Mouse (Mus musculus) forebrain, embryonic 16.5 days (tissue): ENCODE measurements around the gene Umod. TPM values are rescaled to one million over a fixed set of nuclear protein-coding genes. Genes with fewer than 3 reads are reported as not detected.

ENCODE experiments used
- ATAC-seq: fragments of 200-750 bp; cut with Nextera tagmentation; 2 replicates; pipeline ENCODE4 v1.8.0; 2017; ENCODE audit warnings: mild to moderate bottlenecking, moderate library complexity
- H3K27ac ChIP-seq: fragments of 300-500 bp; sonication (generic); 2 replicates; pipeline ENCODE4 v1.5.1; 2014; ENCODE audit warnings: low read length, control low read depth
- H3K27me3 ChIP-seq: fragments of 300-500 bp; sonication (generic); replicated peaks from 2 replicates; pipeline ENCODE4 v1.6.1; 2014; ENCODE audit warnings: low read length; ENCODE audit not compliant: control insufficient read depth, insufficient read depth
- H3K36me3 ChIP-seq: fragments of 300-500 bp; sonication (generic); 2 replicates; pipeline ENCODE4 v1.6.1; 2014; ENCODE audit not compliant: control insufficient read depth, insufficient read depth
- H3K4me1 ChIP-seq: fragments of 300-500 bp; sonication (generic); replicated peaks from 2 replicates; pipeline ENCODE4 v1.6.1; 2014; ENCODE audit warnings: low read length; ENCODE audit not compliant: control insufficient read depth, insufficient read depth
- H3K4me2 ChIP-seq: fragments of 300-500 bp; sonication (generic); 2 replicates; pipeline ENCODE4 v1.6.1; 2014; ENCODE audit warnings: mild to moderate bottlenecking, low read length, control low read depth
- H3K4me3 ChIP-seq: fragments of 300-500 bp; sonication (generic); replicated peaks from 2 replicates; pipeline ENCODE4 v1.5.1; 2014; ENCODE audit warnings: mild to moderate bottlenecking, low read length, control low read depth
- H3K9ac ChIP-seq: fragments of 300-500 bp; sonication (generic); replicated peaks from 2 replicates; pipeline ENCODE4 v1.6.1; 2014; ENCODE audit warnings: low read depth, low read length, control low read depth
- H3K9me3 ChIP-seq: fragments of 300-500 bp; sonication (generic); 2 replicates; pipeline ENCODE4 v1.6.1; 2016; ENCODE audit warnings: low read length; ENCODE audit not compliant: control insufficient read depth
- WGBS: fragments of 180-500 bp; shearing (Covaris S2); extraction: QIAGEN DNeasy Blood & Tissue Kit; methylation state at CpG from one replicate; pipeline ENCODE4 v1.1.7; 2014; 5-methylcytosine and 5-hydroxymethylcytosine counted together
- polyA plus RNA-seq: library from polyadenylated mRNA; unstranded; fragments of >200 nt; fragmentation: Nextera tagmentation; extraction: Ambion mirVana; gene quantifications from 2 replicates; pipeline ENCODE4 v1.2.1, GENCODE M21; 2015

Umod gene
- polyA plus RNA-seq, 1 experiment from 2014 or later, result not detected

- Histone ChIP-seq H3K4me2 (no peak within 1 kb of the TSS), H3K27me3 (no peaks in the 10 kb centered on the region), H3K27ac (no peak within 1 kb of the TSS), H3K4me3 (no peak within 1 kb of the TSS), H3K9ac (no peak within 1 kb of the TSS), H3K36me3 (no peaks in the 10 kb centered on the region), H3K9me3 (no peaks in the 10 kb centered on the region), H3K4me1 (no peaks in the 10 kb centered on the region)
- 73% methylated on average over 5 of the region's 5 CpGs for WGBS
- ATAC-seq, result no peak
These were observed 40.1 kb upstream of the Umod start, which contains the start of gene Acsm5 for GRCm38 (mm10) chr7:119519163-119519562. Gene Acsm5 (plus strand): TSS chr7:119519463.

- Histone ChIP-seq H3K27ac (no peak overlapping the region), H3K27me3 (no peaks in the 10 kb centered on the region), H3K36me3 (no peaks in the 10 kb centered on the region), H3K4me1 (no peaks in the 10 kb centered on the region), H3K9ac (no peak overlapping the region), H3K4me2 (no peak overlapping the region), H3K4me3 (no peak overlapping the region), H3K9me3 (no peaks in the 10 kb centered on the region)
- 76% methylated on average over 7 of the region's 7 CpGs for WGBS
- ATAC-seq, result no peak
These were observed 37.1 kb upstream of the Umod start for GRCm38 (mm10) chr7:119516272-119516558.

DNA sequence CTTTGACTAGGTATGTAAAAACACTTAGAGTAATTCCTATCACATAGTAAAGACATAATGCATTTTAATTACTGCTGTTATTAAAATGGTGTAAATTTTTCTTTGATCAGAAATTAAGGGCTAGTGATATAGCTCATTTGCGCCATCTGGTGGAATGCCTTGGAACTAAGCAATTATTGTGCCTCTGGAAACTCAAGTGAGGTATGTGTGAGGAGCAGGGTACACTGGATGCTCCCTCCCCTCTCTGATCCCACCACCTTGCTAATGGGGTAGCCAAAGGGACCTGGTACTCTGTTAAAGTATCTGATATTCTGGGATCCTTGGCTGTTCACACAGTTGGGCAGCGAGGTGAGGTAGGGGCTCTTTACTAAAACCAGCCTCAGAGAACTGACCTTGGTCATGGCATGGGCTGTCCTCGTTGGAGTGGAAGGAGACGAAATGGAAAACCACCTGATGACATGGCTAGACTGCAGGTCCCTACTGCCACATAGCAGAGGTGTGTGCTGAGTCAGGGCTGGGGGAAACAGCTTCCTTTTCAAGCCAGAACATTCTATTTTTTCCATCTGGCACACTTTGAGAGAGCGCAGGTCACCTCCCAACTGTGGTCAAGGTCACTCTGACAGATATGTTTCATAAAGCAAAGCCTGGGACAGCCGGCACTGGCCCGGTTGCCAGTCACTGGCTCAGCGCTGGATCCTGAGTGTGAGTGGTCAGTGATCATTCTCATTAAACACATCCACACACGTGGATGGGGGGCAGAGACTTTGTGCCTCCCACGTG is 36.6 kb upstream of the Umod start:
- Histone ChIP-seq H3K4me3 (no peak overlapping the region), H3K9me3 (no peaks in the 10 kb centered on the region), H3K9ac (no peak overlapping the region), H3K4me2 (no peak overlapping the region), H3K4me1 (no peaks in the 10 kb centered on the region), H3K27me3 (no peaks in the 10 kb centered on the region), H3K27ac (no peak overlapping the region), H3K36me3 (no peaks in the 10 kb centered on the region)
- peak; percentile 43; the same call in 1 of the 2 replicates for ATAC-seq
- WGBS, result 68% methylated on average over 10 of the region's 10 CpGs

- Histone ChIP-seq H3K27me3 (no peaks in the 10 kb centered on the region), H3K9me3 (no peaks in the 10 kb centered on the region), H3K4me2 (no peak overlapping the region), H3K36me3 (no peaks in the 10 kb centered on the region), H3K4me1 (no peaks in the 10 kb centered on the region), H3K9ac (no peak overlapping the region), H3K27ac (no peak overlapping the region), H3K4me3 (no peak overlapping the region)
- ATAC-seq, result no peak
- WGBS, result 22% methylated on average over 7 of the region's 7 CpGs
These were observed 34.0 kb upstream of the Umod start for GRCm38 (mm10) chr7:119513056-119513455.

DNA sequence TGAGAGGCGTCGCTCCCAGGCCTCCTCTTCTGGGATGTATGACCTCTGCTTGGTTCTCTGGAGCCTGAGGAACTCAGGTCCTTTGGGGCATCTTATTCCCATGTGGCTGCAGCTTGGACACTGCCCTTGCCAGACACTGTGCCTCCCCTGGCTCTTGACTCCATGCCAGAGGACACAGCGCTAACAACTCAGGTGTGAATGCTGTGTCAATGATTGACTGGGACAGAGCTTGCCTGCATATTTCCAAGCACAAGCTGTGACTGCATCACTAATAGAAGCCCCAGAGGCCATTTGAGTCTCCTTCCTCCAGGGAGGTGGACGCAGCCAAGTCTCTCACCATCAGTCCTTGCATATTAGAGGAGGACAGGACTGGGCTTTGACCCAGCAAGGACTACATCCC is 32.1 kb upstream of the Umod start:
- no peak overlapping the region for H3K9ac ChIP-seq
- H3K4me2 ChIP-seq, result no peak overlapping the region
- H3K27me3 ChIP-seq, result no peaks in the 10 kb centered on the region
- no peaks in the 10 kb centered on the region for H3K36me3 ChIP-seq
- no peaks in the 10 kb centered on the region for H3K4me1 ChIP-seq
- H3K9me3 ChIP-seq, result no peaks in the 10 kb centered on the region
- 84% methylated on average over 4 of the region's 4 CpGs for WGBS
- H3K27ac ChIP-seq, result no peak overlapping the region
- no peak for ATAC-seq
- no peak overlapping the region for H3K4me3 ChIP-seq

DNA sequence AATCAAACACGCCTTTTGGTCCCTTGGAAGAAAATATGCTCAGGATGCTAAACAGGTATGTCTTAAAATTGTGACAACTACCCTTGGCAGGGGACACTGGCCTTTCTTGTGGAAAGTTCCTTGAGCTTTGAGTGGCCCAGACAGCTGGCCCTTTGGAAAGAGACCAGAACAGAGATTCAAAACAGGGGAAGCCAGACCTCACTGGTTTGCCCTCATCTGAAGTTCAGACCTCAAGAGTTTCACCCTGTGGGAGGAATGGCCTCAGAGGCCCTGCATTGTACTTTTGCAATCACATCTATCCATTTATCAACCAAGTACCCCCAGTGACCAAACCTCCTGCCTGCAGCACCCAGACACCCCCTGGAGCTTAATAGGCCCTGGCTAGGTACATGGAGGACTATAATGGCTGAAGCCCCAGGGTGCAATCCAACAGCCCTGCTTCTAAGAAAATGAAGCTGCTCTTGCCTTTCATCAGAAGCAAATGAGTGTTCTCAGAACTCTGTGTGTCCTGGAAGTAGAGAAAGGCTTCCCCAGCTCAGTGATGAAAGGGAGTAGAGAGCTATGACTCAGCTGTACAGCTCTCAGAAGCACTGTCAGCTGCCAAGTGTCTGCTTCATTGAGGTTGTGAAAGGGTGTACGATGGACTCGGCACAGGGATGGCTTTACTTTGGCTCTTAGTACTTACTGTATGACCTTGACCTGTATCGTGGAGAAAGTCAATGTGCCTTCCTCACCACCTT is 11.1 kb upstream of the Umod start:
- 86% methylated on average over 4 of the region's 4 CpGs for WGBS
- no peak overlapping the region for H3K4me2 ChIP-seq
- no peaks in the 10 kb centered on the region for H3K9me3 ChIP-seq
- no peaks in the 10 kb centered on the region for H3K27me3 ChIP-seq
- H3K27ac ChIP-seq, result no peak overlapping the region
- no peak overlapping the region for H3K4me3 ChIP-seq
- no peaks in the 10 kb centered on the region for H3K4me1 ChIP-seq
- no peaks in the 10 kb centered on the region for H3K36me3 ChIP-seq
- no peak for ATAC-seq
- no peak overlapping the region for H3K9ac ChIP-seq

DNA sequence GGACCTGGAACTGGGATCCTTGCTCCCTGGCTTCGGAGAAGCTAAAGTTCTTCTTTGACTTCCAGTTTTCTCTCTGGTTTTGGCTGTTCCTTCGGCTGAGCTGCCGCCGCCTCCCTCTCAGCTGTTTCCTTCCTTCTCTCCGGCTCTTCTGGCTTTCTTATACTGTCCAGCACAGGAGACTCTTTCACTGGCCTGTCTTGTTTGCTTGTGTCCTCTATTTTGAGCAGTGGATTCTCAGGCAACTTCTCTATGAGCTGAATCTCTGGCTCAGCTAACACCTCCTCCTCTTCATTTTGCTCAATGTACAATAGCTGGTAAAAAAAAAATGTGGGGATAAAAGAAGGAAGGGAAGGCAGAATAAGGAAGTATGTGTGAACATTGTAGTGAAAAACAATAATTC is 7.6 kb upstream of the Umod start:
- Histone ChIP-seq H3K4me3 (no peak overlapping the region), H3K27me3 (no peaks in the 10 kb centered on the region), H3K4me1 (no peaks in the 10 kb centered on the region), H3K27ac (no peak overlapping the region), H3K4me2 (no peak overlapping the region), H3K9me3 (no peaks in the 10 kb centered on the region), H3K36me3 (no peaks in the 10 kb centered on the region), H3K9ac (no peak overlapping the region)
- 92% methylated on average over 5 of the region's 5 CpGs for WGBS
- ATAC-seq, result no peak

DNA sequence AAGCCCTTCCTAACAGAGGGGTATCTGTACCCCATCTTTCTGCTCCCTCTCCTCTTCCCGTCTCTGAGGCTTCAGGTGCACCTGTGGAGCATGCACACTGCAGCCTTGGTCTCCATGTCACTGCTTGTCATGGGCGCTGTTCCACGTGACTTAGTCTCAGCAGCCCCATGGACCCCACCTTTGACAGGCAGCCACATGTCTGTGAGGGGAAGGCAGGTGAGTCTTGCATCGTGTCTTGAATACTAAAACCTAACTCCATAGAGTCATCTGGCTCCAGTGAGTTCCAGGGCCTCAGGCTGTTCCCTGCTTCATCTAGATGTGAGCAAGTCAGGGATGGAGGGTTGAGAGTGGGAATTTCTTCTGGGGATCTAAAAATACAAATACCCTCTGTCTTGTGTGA is 5.1 kb upstream of the Umod start:
- H3K27ac ChIP-seq, result no peak overlapping the region
- no peaks in the 10 kb centered on the region for H3K27me3 ChIP-seq
- no peak overlapping the region for H3K9ac ChIP-seq
- no peak overlapping the region for H3K4me3 ChIP-seq
- H3K4me2 ChIP-seq, result no peak overlapping the region
- ATAC-seq, result no peak
- H3K36me3 ChIP-seq, result no peaks in the 10 kb centered on the region
- no peaks in the 10 kb centered on the region for H3K4me1 ChIP-seq
- 90% methylated on average over 4 of the region's 4 CpGs for WGBS
- H3K9me3 ChIP-seq, result no peaks in the 10 kb centered on the region

DNA sequence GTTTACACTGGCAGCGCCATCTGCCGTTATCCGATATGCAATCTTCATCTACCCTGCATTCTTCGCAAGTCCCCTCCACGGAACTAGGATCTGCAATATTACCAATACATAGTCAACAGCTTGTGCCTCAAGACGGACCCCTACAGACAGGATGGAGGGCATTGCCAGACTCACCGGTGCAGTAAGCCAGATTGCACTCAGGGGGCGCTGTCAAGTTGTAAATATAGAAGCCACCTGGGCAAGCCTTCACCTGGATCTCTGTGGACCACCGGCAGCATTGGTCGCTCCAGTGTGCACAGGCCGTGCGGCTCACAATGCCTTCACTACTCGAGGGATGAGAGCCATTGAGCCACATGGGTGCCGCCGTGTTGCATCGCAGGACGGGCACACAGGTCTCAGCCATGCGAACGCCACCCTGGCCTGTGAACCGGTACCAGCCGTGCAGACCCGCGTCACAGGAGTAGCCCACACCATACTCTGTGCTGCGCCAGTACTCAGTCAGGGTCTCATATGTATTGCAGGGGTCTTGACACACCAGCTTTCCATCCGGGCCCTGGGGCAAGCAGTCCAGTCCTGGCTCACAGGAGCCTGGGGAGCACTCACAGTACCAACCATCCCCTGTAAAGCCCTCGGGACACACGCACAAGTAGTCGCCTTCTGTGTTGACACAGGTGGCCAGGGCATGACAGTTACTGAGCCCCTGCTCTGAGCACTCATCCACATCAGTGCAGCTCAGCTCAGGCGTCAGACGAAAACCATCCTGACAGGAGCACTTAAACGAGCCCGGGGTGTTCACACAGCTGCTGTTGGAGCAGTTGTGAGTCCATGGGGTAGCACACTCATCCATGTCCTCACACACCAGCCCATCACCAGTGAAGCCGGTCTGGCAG is 2.3 kb downstream of the Umod start:
- Histone ChIP-seq H3K27ac (no peak overlapping the region), H3K4me3 (no peak overlapping the region), H3K9ac (no peak overlapping the region), H3K4me2 (no peak overlapping the region), H3K27me3 (no peaks in the 10 kb centered on the region), H3K4me1 (no peaks in the 10 kb centered on the region), H3K9me3 (no peaks in the 10 kb centered on the region), H3K36me3 (no peaks in the 10 kb centered on the region)
- ATAC-seq, result no peak
- 85% methylated on average over 33 of the region's 33 CpGs for WGBS
